Mouse (Mus musculus) spleen, adult 18-20 months (tissue): ENCODE measurements around the gene Exoc5.
"Not testable (repeated sequence)": the region's sequence is repeated elsewhere in the genome, so short reads cannot be mapped to it uniquely, and the experiment has no call there.

ENCODE experiments used
- DNase-seq, 2 experiments: peaks; one replicate each; pipeline ENCODE4 v3.0.0; 2022; ENCODE audit warnings: mixed read lengths in 2 of 2

The Exoc5 gene

GRCm38 (mm10) chr14:49066274-49066823, at the start of gene Exoc5:
TSS of gene Exoc5 (minus strand) at chr14:49066653.
- peak; percentile 89 to 95 for DNase-seq

- not testable (repeated sequence) for DNase-seq
Measured at GRCm38 (mm10) chr14:49091755-49092154, 25.3 kb upstream of the Exoc5 start.

GRCm38 (mm10) chr14:49091277-49091676, 24.8 kb upstream of the Exoc5 start:
- DNase-seq = no peak

- no peak for DNase-seq
Measured at GRCm38 (mm10) chr14:49090102-49090501, 23.6 kb upstream of the Exoc5 start.

GRCm38 (mm10) chr14:49089461-49090058, 23.1 kb upstream of the Exoc5 start:
- DNase-seq = no peak

GRCm38 (mm10) chr14:49088155-49089048, 21.9 kb upstream of the Exoc5 start:
- no peak for DNase-seq

- DNase-seq = no peak
Measured at GRCm38 (mm10) chr14:49086522-49086921, 20.1 kb upstream of the Exoc5 start.

GRCm38 (mm10) chr14:49078820-49079219, 12.4 kb upstream of the Exoc5 start:
- no peak for DNase-seq

- DNase-seq = no peak
Measured at GRCm38 (mm10) chr14:49074361-49074760, 7.9 kb upstream of the Exoc5 start.

GRCm38 (mm10) chr14:49073896-49074295, 7.4 kb upstream of the Exoc5 start:
- no peak for DNase-seq

GRCm38 (mm10) chr14:49072837-49073236, 6.4 kb upstream of the Exoc5 start:
- DNase-seq = no peak

- DNase-seq = peak in 1 of 2 experiments; percentile 38
Measured at GRCm38 (mm10) chr14:49065529-49066273, 752 bp downstream of the Exoc5 start, which contains the start of gene Ap5m1. TSS of gene Ap5m1 (plus strand) at chr14:49066097.

- no peak for DNase-seq
Measured at GRCm38 (mm10) chr14:49063838-49064237, 2.6 kb downstream of the Exoc5 start.

GRCm38 (mm10) chr14:49049492-49049891, 17.0 kb downstream of the Exoc5 start:
- no peak for DNase-seq

- DNase-seq = no peak
Measured at GRCm38 (mm10) chr14:49045610-49046009, 20.8 kb downstream of the Exoc5 start.

GRCm38 (mm10) chr14:49028991-49029390, 37.5 kb downstream of the Exoc5 start:
- DNase-seq = no peak

- no peak for DNase-seq
Measured at GRCm38 (mm10) chr14:49027779-49028368, 38.6 kb downstream of the Exoc5 start.

- no peak for DNase-seq
Measured at GRCm38 (mm10) chr14:49027040-49027778, 39.2 kb downstream of the Exoc5 start.

GRCm38 (mm10) chr14:49019765-49020164, 46.7 kb downstream of the Exoc5 start:
- no peak for DNase-seq

GRCm38 (mm10) chr14:49008399-49009189, 57.9 kb downstream of the Exoc5 start:
- no peak for DNase-seq

- no peak for DNase-seq
Measured at GRCm38 (mm10) chr14:49007979-49008378, 58.5 kb downstream of the Exoc5 start.
